Mouse (Mus musculus) layer of hippocampus, adult 2 months (tissue): ENCODE data around the gene Slit3. TPM values are rescaled to one million over a fixed set of nuclear protein-coding genes. Genes with fewer than 3 reads are reported as not detected.

ENCODE experiments used
- DNase-seq, 2 experiments: peaks; one replicate each; pipeline ENCODE4 v3.0.0; 2022; ENCODE audit warnings: low spot score in 2 of 2
- H3K27ac ChIP-seq: fragments of 200-600 bp; 2 replicates; pipeline ENCODE4 v1.8.1; 2022
- H3K4me3 ChIP-seq: fragments of 200-600 bp; 2 replicates; pipeline ENCODE4 v1.8.1; 2022; ENCODE audit warnings: mild to moderate bottlenecking
- CTCF ChIP-seq: fragments of 200-600 bp; conservative IDR thresholded peaks from 2 replicates; pipeline ENCODE4 v1.8.1; 2022; ENCODE audit warnings: antibody characterized with exemption, mild to moderate bottlenecking, moderate library complexity
- total RNA-seq, 2 experiments: library from RNA; stranded (reverse); gene quantifications; 2 replicates each; pipeline ENCODE4 v1.2.3; 2021

The Slit3 gene
- total RNA-seq, 2 experiments from 2014 or later: 98.9 to 106 TPM

DNA sequence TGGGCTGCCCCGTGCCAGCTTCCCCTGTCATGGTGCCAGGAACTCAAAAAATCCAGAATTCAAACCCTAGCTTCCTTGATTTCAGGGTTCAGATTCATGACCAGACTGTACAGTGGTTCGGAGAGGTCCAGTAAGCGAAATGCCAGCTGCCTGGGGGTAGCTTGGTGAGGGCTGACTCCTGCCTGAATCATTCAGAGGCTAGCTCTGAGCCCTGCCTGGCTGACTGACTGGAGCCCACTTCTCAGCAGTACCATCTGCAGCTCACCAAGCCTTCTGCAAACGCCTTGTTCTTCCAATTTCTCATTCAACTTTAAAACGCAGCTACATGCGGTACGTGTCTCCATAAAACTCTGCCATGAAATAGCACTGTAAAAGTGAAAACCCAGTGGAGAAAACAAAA is 120.4 kb downstream of the Slit3 start:
- Histone ChIP-seq H3K4me3 (no peak overlapping the region), H3K27ac (peak overlapping the region; percentile 81)
- no peak for TF ChIP-seq CTCF
- peak in 1 of 2 experiments; percentile 47 for DNase-seq

DNA sequence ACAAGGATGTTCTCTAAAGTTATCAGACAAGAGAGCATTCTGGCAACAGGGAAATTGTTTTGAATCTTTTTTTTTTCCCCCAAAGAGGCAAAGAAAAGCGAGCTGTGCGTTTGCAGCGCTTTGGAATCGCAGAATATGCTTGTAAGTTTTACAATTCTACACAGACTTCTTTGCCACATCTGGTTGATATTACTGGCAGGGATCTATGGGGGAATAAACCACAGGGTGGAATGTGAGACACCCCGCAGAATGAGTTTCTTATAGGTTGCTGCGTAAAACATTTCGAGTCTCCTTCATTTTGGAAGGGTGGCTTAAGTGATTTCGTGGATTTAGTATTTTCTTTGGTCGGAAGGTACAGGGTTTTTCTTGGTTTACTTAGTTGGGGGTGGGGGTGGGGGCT is 122.6 kb downstream of the Slit3 start:
- DNase-seq: no peak
- Histone ChIP-seq H3K27ac (no peak overlapping the region), H3K4me3 (no peak overlapping the region)
- no peak for TF ChIP-seq CTCF

- Histone ChIP-seq H3K4me3 (no peak overlapping the region), H3K27ac (no peak overlapping the region; the same call in 1 of the 2 replicates)
- no peak for DNase-seq
- no peak for TF ChIP-seq CTCF
Measured at GRCm38 (mm10) chr11:35244526-35244925, 123.5 kb downstream of the Slit3 start.

DNA sequence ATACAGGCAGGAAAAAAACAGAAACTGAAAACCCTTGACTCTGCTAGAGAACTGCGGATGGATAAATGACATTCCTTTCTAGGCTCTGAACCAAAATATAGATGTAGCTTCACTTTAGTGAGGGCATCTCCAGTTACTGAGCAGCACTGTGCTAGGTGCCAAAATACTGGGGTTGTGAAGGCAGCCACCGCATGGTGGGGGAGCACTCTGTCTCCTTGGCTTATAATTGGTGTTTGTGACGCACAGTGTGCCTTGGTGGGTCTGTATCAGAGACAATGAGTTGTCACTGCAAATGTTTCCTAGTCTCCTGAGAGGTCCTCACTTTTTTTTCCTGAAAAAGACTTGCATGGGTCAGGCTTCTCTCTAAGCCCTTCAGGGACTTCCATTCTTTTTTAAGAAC is 125.6 kb downstream of the Slit3 start:
- peak overlapping the region; percentile 70 for H3K27ac ChIP-seq
- TF ChIP-seq CTCF: no peak
- no peak overlapping the region for H3K4me3 ChIP-seq
- peak in 1 of 2 experiments; percentile 45 for DNase-seq

GRCm38 (mm10) chr11:35248088-35248487 is 127.1 kb downstream of the Slit3 start:
- Histone ChIP-seq H3K27ac (peak overlapping the region; percentile 25; the same call in 1 of the 2 replicates), H3K4me3 (no peak overlapping the region)
- DNase-seq: no peak
- no peak for TF ChIP-seq CTCF

DNA sequence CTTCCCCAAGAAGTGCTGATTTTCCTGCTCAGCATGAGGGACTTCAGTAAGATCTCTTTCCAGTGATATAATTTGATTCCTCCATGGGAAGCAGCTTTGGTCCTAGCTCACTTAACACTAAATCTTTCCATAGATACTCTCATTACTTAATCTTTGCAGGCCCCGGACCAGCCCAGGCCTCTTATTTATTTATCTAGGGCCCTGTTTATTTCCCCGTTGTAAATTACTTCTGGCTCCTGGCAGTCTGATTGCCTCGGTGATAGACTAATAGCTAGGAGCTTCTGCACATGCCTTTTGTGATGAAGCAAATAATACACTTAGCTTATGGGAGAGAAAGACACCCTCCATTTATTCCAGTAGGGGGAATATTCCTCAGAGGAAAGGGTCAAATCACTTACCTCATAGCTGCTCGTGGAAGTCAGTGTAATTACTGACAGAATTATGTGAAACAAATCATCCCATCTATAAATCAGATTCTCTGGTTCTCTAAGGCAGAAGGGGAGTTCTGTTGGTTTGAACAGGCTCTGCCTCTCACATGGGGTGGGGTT is 129.9 kb downstream of the Slit3 start:
- Histone ChIP-seq H3K4me3 (no peak overlapping the region), H3K27ac (peak overlapping the region; percentile 48; the same call in 1 of the 2 replicates)
- no peak for TF ChIP-seq CTCF
- no peak for DNase-seq

DNA sequence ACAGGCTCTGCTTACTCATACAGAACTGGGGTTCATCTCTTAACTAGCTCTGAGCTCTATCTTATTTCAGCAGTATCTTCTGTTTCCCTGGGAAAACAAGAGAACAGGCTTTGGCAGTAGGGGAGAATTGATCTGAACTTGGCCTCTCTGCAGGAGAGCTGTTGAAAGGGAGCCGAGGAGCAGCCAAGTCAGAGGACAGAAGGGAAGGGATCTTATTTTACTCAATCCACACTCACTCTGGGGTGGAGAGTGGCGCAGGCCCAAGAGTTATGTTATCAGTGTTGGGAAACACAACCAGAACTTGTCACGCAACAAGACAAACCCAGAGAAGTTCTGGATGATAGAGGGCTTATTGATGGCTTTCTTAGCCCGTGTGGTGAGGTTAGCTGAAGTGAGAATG is 130.9 kb downstream of the Slit3 start:
- TF ChIP-seq CTCF: no peak
- no peak for DNase-seq
- Histone ChIP-seq H3K4me3 (no peak overlapping the region), H3K27ac (peak overlapping the region; percentile 48; the same call in 1 of the 2 replicates)

- TF ChIP-seq CTCF: no peak
- Histone ChIP-seq H3K27ac (peak overlapping the region; percentile 48; the same call in 1 of the 2 replicates), H3K4me3 (no peak overlapping the region)
- DNase-seq: no peak
Measured at GRCm38 (mm10) chr11:35257351-35257750, 136.3 kb downstream of the Slit3 start.

- Histone ChIP-seq H3K27ac (peak overlapping the region; percentile 82), H3K4me3 (no peak overlapping the region)
- DNase-seq: peak in 1 of 2 experiments; percentile 56
- TF ChIP-seq CTCF: no peak
Measured at GRCm38 (mm10) chr11:35261562-35262087, 140.6 kb downstream of the Slit3 start.

DNA sequence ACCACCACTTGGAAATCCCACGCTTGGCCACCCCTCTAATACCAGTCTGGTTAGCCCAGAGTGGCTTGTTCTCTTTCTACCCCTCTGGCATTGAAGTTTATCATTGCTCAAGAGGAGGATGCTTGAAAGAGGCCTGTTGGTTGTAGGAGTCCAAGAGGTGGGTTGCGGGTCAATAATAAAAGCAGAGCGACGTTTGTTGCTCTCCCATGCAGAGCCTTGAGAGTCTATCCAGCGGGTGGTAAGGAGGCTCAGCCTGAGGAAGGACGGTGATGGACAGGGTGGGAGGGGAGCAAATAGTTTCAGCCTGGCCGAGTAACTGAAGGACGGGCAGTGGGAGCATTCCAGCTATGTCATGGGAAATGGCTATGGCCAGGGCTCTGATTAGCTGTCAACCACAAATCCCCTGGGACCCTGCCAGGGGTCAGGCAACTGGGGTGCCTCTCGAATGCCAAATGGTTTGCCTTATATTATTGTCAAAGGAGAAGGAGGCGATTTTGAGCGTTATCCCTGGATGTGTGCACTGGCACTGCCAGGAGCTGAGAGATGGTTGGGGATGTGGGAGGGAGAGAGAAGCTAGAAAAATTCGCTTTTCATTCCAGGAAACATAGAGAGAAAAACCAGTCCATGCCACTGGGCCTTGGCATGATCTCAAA is 141.4 kb downstream of the Slit3 start:
- DNase-seq: no peak
- no peak overlapping the region for H3K4me3 ChIP-seq
- peak overlapping the region; percentile 82 for H3K27ac ChIP-seq
- TF ChIP-seq CTCF: no peak

DNA sequence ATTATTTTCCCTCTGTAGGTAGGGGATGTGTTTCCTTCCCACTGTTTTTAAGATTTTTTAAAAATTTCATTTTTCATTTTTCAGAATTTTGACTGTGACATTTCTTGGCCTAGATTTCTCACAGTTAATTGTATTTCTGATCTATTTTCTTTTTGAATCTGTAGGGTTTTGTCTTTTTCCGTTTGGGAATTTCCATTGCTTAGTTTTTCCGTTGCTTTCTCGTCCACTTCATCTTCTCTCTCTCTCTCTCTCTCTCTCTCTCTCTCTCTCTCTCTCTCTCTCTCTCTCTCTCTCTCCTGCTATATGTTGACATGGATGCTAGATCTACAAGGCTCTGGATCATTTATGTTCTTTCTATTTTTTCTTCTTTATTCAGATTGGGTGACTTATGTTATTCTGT is 143.7 kb downstream of the Slit3 start:
- DNase-seq: no peak
- H3K27ac ChIP-seq: no peak overlapping the region; the same call in 1 of the 2 replicates
- no peak overlapping the region for H3K4me3 ChIP-seq
- no peak for TF ChIP-seq CTCF

GRCm38 (mm10) chr11:35270396-35270795 is 149.4 kb downstream of the Slit3 start:
- H3K4me3 ChIP-seq: no peak overlapping the region
- no peak for DNase-seq
- no peak for TF ChIP-seq CTCF
- peak overlapping the region; percentile 48 for H3K27ac ChIP-seq

GRCm38 (mm10) chr11:35273416-35273815 is 152.4 kb downstream of the Slit3 start:
- no peak for DNase-seq
- no peak for TF ChIP-seq CTCF
- Histone ChIP-seq H3K4me3 (no peak overlapping the region), H3K27ac (peak overlapping the region; percentile 92)

DNA sequence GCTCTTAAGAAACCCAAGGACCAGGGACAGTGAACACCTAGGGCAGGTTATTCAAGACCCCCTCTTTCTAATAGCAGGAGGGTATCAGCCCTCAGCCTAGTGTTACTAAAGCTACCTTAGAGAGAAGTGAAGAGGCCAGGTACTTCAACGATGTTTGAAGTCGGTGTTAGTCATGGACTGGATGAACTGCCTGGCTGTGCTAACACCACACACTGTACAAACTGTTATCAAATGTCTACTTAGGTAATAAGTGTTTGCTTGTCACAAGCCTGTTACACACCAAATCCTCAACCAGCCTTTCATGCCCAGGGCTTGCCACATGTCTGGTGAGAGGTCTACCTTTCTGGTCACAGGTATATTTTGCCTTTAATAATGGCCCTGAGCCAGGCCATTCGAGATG is 153.0 kb downstream of the Slit3 start:
- no peak for DNase-seq
- H3K27ac ChIP-seq: peak overlapping the region; percentile 92; the same call in 1 of the 2 replicates
- no peak overlapping the region for H3K4me3 ChIP-seq
- TF ChIP-seq CTCF: no peak
